In genomic region chr9:14939610-14940009, GRCm38 (mm10) we compare ENCODE assay signal across 42 mouse cellular contexts. TPM values are rescaled to one million over a fixed set of nuclear protein-coding genes. Genes with fewer than 3 reads are reported as not detected.
"Had no signal": no experiment of that assay in that cellular context is flagged by ENCODE, and none has a peak within 500 bp of the region (broad histone marks: within the 10 kb centered on the region; RNA-seq: fewer than 3 reads in every experiment).

No protein-coding gene starts in this region.

- ATAC-seq: liver, embryonic 12.5 days; liver, postnatal 0 days; midbrain, embryonic 13.5 days; midbrain, embryonic 15.5 days; midbrain, embryonic 16.5 days had no signal

- H3K27me3 ChIP-seq: limb, embryonic 12.5 days; limb, embryonic 13.5 days; limb, embryonic 15.5 days; liver, embryonic 12.5 days; liver, embryonic 13.5 days; liver, embryonic 15.5 days; lung, embryonic 15.5 days; midbrain, embryonic 12.5 days; midbrain, embryonic 13.5 days; midbrain, embryonic 15.5 days; neural tube, embryonic 12.5 days had no signal

- H3K27ac ChIP-seq: limb, embryonic 10.5 days; limb, embryonic 12.5 days; limb, embryonic 13.5 days; limb, embryonic 15.5 days; liver, embryonic 12.5 days; liver, embryonic 13.5 days; liver, embryonic 14.5 days; liver, embryonic 15.5 days; lung, embryonic 15.5 days; macrophage; midbrain, embryonic 10.5 days; midbrain, embryonic 12.5 days; midbrain, embryonic 13.5 days; midbrain, embryonic 15.5 days; neural tube, embryonic 12.5 days had no signal

- DNase-seq: left cerebral cortex, postnatal 4 days; liver; liver, embryonic 13.5 days; liver, postnatal 0 days; lung, adult 18-20 months; lung, adult 2 months; lung, embryonic 14.5 days; lung, postnatal 14 days; lung, postnatal 36 days; lung, postnatal 4 days; midbrain, embryonic 14.5 days had no signal

- H3K4me1 ChIP-seq: liver, embryonic 12.5 days; liver, embryonic 13.5 days; liver, embryonic 15.5 days; lung, embryonic 15.5 days; megakaryocyte, embryonic 14.5 days; midbrain, embryonic 13.5 days; midbrain, embryonic 15.5 days; neural tube, embryonic 12.5 days had no signal

- H3K4me2 ChIP-seq: limb, embryonic 12.5 days; limb, embryonic 13.5 days; limb, embryonic 15.5 days; liver, embryonic 11.5 days; liver, embryonic 12.5 days; liver, embryonic 13.5 days; liver, embryonic 15.5 days; lung, embryonic 14.5 days; lung, embryonic 15.5 days; midbrain, embryonic 11.5 days; midbrain, embryonic 12.5 days; midbrain, embryonic 13.5 days; midbrain, embryonic 15.5 days; neural tube, embryonic 12.5 days had no signal

- H3K9me3 ChIP-seq: limb, embryonic 10.5 days; limb, embryonic 12.5 days; limb, embryonic 13.5 days; limb, embryonic 15.5 days; liver, embryonic 12.5 days; liver, embryonic 13.5 days; liver, embryonic 15.5 days; lung, embryonic 15.5 days; megakaryocyte, embryonic 14.5 days; midbrain, embryonic 10.5 days; midbrain, embryonic 12.5 days; midbrain, embryonic 13.5 days; midbrain, embryonic 15.5 days; neural tube, embryonic 12.5 days had no signal

- H3K36me3 ChIP-seq: limb, embryonic 10.5 days; limb, embryonic 12.5 days; limb, embryonic 13.5 days; limb, embryonic 15.5 days; liver, embryonic 12.5 days; liver, embryonic 13.5 days; liver, embryonic 15.5 days; lung, embryonic 15.5 days; midbrain, embryonic 10.5 days; midbrain, embryonic 12.5 days; midbrain, embryonic 13.5 days; midbrain, embryonic 15.5 days; neural tube, embryonic 12.5 days had no signal

- H3K9ac ChIP-seq: limb, embryonic 12.5 days; limb, embryonic 13.5 days; limb, embryonic 15.5 days; liver, embryonic 12.5 days; liver, embryonic 13.5 days; liver, embryonic 14.5 days; liver, embryonic 15.5 days; liver, postnatal 0 days; lung, embryonic 14.5 days; lung, embryonic 15.5 days; midbrain, embryonic 12.5 days; midbrain, embryonic 13.5 days; midbrain, embryonic 15.5 days; neural tube, embryonic 12.5 days had no signal

- H3K4me3 ChIP-seq: limb, embryonic 10.5 days; limb, embryonic 12.5 days; limb, embryonic 13.5 days; limb, embryonic 15.5 days; liver, embryonic 12.5 days; liver, embryonic 13.5 days; liver, embryonic 15.5 days; lung, embryonic 15.5 days; megakaryocyte, embryonic 14.5 days; midbrain, embryonic 10.5 days; midbrain, embryonic 12.5 days; midbrain, embryonic 13.5 days; midbrain, embryonic 15.5 days; myocyte; neural tube, embryonic 12.5 days had no signal

RNA-seq across cellular contexts. Expression of gene Izumo1r, which starts 35.9 kb away (rescaled TPM):
- total RNA-seq: left cerebral cortex, adult 8-10 months; left cerebral cortex, postnatal 10 days; left cerebral cortex, postnatal 14 days; left cerebral cortex, postnatal 25 days; left cerebral cortex, postnatal 36 days; left cerebral cortex, postnatal 4 days; liver, adult 2 months; megakaryocyte progenitor cell, adult 5-6 weeks; midbrain, postnatal 0 days; monocyte, adult 5-6 weeks had no signal
- polyA plus RNA-seq: limb, embryonic 10.5 days; limb, embryonic 11.5 days; limb, embryonic 12.5 days; liver, embryonic 11.5 days; liver, embryonic 12.5 days; liver, embryonic 13.5 days; liver, embryonic 14.5 days; liver, embryonic 15.5 days; liver, embryonic 16.5 days; liver, postnatal 0 days; macrophage; midbrain, embryonic 10.5 days; midbrain, embryonic 11.5 days; midbrain, embryonic 12.5 days; midbrain, embryonic 13.5 days; midbrain, embryonic 14.5 days; midbrain, embryonic 15.5 days; midbrain, embryonic 16.5 days; midbrain, postnatal 0 days; myocyte; neural tube, embryonic 11.5 days; neural tube, embryonic 12.5 days had no signal
